Mouse (Mus musculus): ENCODE data around the gene Uvrag.

- TF ChIP-seq CTCF (IDR thresholded peaks at IDR 0.05; ENCODE audit: extremely low read depth, insufficient read depth, insufficient read length, insufficient replicate concordance) (no peak), POLR2A (IDR thresholded peaks at IDR 0.05; ENCODE audit: low read depth, low read length) (no peak)
Observed at GRCm38 (mm10) chr7:99183751-99184150, 42.8 kb upstream of the Uvrag start.
